Mouse (Mus musculus) limb, embryonic 15.5 days (tissue): Measurements from ENCODE around the gene Olfr522. TPM values are rescaled to one million over a fixed set of nuclear protein-coding genes. Genes with fewer than 3 reads are reported as not detected.
A peak's percentile ranks its signal among the peaks of the same experiment; 100 is the strongest.
"Not testable (repeated sequence)": the region's sequence is repeated elsewhere in the genome, so short reads cannot be mapped to it uniquely, and the experiment has no call there.

ENCODE experiments used
- ATAC-seq: fragments of 200-750 bp; cut with Nextera tagmentation; 2 replicates; pipeline ENCODE4 v1.8.0; 2017; ENCODE audit warnings: low read depth, moderate TSS enrichment; ENCODE audit not compliant: insufficient number of reproducible peaks, low FRiP score, low TSS enrichment
- H3K27ac ChIP-seq: fragments of 300-500 bp; sonication (generic); 2 replicates; pipeline ENCODE4 v1.5.1; 2015; ENCODE audit warnings: moderate library complexity, mild to moderate bottlenecking, inconsistent platforms
- H3K27me3 ChIP-seq: fragments of 300-500 bp; sonication (generic); 2 replicates; pipeline ENCODE4 v1.6.1; 2015; ENCODE audit warnings: inconsistent platforms
- H3K36me3 ChIP-seq: fragments of 300-500 bp; sonication (generic); 2 replicates; pipeline ENCODE4 v1.6.1; 2015; ENCODE audit warnings: inconsistent platforms
- H3K4me1 ChIP-seq: fragments of 300-500 bp; sonication (generic); 2 replicates; pipeline ENCODE4 v1.6.1; 2015; ENCODE audit warnings: inconsistent platforms
- H3K4me2 ChIP-seq: fragments of 300-500 bp; sonication (generic); 2 replicates; pipeline ENCODE4 v1.6.1; 2015; ENCODE audit warnings: mild to moderate bottlenecking, inconsistent platforms
- H3K4me3 ChIP-seq: fragments of 300-500 bp; sonication (generic); 2 replicates; pipeline ENCODE4 v1.5.1; 2015; ENCODE audit warnings: mild to moderate bottlenecking, inconsistent platforms
- H3K9ac ChIP-seq: fragments of 300-500 bp; sonication (generic); 2 replicates; pipeline ENCODE4 v1.6.1; 2015; ENCODE audit warnings: inconsistent platforms
- H3K9me3 ChIP-seq: fragments of 300-500 bp; sonication (generic); 2 replicates; pipeline ENCODE4 v1.6.1; 2016; ENCODE audit warnings: inconsistent platforms
- WGBS: fragments of 180-500 bp; shearing (Covaris S2); methylation state at CpG from one replicate; pipeline ENCODE4 v1.1.7; 2015; 5-methylcytosine and 5-hydroxymethylcytosine counted together
- polyA plus RNA-seq: library from polyadenylated mRNA; unstranded; fragments of >200 nt; fragmentation: Nextera tagmentation; extraction: Ambion mirVana; gene quantifications from 2 replicates; pipeline ENCODE4 v1.2.1, GENCODE M21; 2015

Gene Olfr522
- polyA plus RNA-seq, 1 experiment from 2014 or later = not detected

DNA sequence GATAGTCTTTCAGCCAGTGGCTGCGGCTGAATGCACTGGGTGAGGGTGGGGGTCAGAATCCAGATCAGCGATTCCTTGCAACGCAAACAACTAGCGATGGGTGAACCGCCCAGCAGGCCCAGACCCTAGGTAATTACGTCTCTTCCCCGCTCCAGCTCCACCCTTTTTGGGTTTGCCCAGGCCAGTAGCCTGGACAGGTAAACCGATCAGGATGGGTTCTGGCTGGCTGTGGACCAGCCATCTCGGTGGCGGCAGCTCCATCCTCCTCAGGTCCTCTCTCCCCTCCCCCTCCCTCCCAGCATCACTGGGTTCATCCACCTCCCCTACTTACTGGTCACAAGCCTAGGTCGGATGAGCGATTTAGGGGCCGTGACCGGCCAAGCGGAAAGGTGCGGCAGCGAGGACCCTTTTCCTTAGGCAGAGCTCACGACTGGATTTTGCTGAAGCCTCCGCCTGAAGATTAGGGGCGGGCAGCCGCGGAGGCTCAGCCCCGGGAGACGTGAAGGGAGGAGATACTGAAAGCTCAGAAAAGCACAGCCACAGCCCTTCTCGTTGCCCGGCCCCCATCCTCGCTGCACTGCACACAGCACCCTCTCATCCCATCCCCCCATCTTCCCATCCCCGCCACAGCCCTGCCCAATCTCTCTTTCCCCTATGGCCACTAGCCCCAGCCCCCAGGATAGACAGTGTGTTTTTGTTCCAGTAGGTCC is 10.2 kb downstream of the Olfr522 start, which contains the start of gene Sprn:
Gene Sprn (minus strand): TSS at position 660 of the 710 bp plus-strand sequence.
- H3K4me1 ChIP-seq = peaks cover 11% of the 10 kb centered on the region

DNA sequence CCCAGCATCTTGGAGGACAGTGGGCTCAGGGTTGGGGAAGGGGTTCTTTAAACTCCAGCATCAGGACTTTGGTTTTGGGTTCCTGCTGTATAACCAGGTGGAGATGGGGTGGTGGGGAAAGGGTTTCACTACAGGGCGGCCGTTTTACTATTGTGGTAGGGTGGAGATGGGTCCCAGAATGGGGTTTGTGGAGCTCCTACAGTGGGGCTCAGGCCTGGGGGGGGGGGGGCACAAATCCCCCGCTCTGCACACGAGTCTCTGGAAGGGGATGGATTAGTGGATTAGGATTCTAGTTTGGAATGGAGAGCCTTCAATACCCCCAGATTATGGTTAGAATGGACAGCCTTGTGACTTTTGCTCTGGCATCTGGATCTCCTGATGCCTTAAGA is 10.7 kb downstream of the Olfr522 start:
- Histone ChIP-seq H3K4me2 (peak overlapping the region; percentile 47; the same call in 1 of the 2 replicates), H3K27ac (no peak overlapping the region), H3K36me3 (peaks cover 8% of the 10 kb centered on the region; the same call in 1 of the 2 replicates), H3K9me3 (no peaks in the 10 kb centered on the region), H3K27me3 (peaks cover 53% of the 10 kb centered on the region), H3K4me1 (peaks cover 11% of the 10 kb centered on the region), H3K4me3 (no peak overlapping the region), H3K9ac (no peak overlapping the region)
- no peak for ATAC-seq
- 18% methylated on average over 3 of the region's 4 CpGs for WGBS

More for the DNA sequence above, 10.2 kb downstream of the Olfr522 start, which contains the start of gene Sprn:
- H3K27me3 ChIP-seq = peaks cover 54% of the 10 kb centered on the region
- peak within 1 kb of the TSS; percentile 34 for H3K4me2 ChIP-seq
- no peak within 1 kb of the TSS for H3K27ac ChIP-seq
- 3% methylated on average over 28 of the region's 28 CpGs for WGBS
- peaks cover 8% of the 10 kb centered on the region; the same call in 1 of the 2 replicates for H3K36me3 ChIP-seq
- H3K9me3 ChIP-seq = no peaks in the 10 kb centered on the region
- no peak for ATAC-seq
- H3K4me3 ChIP-seq = peak within 1 kb of the TSS; percentile 20; the same call in 1 of the 2 replicates
- 0 out of 2 replicates have a peak within 1 kb of the TSS, but pooled peaks have one; percentile 28 for H3K9ac ChIP-seq

DNA sequence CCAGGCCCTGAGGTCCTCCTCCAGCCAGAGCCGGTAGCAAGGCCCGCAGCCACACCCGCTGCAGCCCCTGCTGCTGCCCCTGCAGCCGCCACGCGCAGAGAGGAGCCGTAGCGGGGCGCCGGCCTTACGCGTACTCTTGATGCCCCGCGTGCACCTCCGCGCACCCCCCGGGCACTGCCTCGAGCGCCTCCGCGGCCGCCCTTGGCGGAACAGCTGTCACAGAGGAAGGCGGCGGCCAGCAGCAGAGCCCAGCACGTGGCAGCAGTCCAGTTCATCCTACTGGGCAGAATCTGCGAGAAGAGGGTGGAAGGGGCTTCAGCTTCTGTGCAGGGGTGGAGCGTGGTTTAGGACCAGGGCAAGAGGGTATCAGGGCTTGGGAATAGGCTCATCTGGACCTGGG is 11.2 kb downstream of the Olfr522 start:
- no peak for ATAC-seq
- Histone ChIP-seq H3K9me3 (no peaks in the 10 kb centered on the region), H3K4me1 (peaks cover 11% of the 10 kb centered on the region), H3K9ac (no peak overlapping the region), H3K4me3 (peak overlapping the region; percentile 22), H3K27me3 (peaks cover 51% of the 10 kb centered on the region), H3K36me3 (peaks cover 8% of the 10 kb centered on the region; the same call in 1 of the 2 replicates), H3K27ac (no peak overlapping the region), H3K4me2 (peak overlapping the region; percentile 47)
- WGBS = 4% methylated on average over 28 of the region's 28 CpGs

DNA sequence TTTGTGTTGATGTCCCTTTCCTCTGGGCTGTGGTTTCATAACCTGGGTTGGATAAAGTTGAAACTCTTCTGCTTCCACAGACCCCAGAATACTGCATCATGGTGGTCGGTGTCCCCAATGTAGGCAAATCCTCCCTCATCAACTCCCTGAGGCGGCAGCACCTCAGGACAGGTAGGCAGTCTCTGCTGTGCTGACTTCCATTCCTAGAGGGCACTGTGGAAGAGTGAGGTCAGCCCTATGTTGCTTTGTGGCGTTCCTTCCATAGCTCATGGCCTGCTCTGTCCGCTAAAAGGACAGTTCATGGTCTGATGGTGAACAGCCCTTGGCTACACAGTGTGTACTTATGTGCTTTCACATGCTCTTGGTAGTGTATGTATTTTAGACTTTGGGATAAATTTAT is 20.0 kb downstream of the Olfr522 start:
- H3K9me3 ChIP-seq = no peaks in the 10 kb centered on the region
- peaks cover 16% of the 10 kb centered on the region for H3K36me3 ChIP-seq
- no peak for ATAC-seq
- no peak overlapping the region for H3K4me2 ChIP-seq
- no peak overlapping the region for H3K27ac ChIP-seq
- no peaks in the 10 kb centered on the region for H3K27me3 ChIP-seq
- H3K4me1 ChIP-seq = no peaks in the 10 kb centered on the region
- no peak overlapping the region for H3K4me3 ChIP-seq
- H3K9ac ChIP-seq = no peak overlapping the region
- 87% methylated on average over 4 of the region's 4 CpGs for WGBS

DNA sequence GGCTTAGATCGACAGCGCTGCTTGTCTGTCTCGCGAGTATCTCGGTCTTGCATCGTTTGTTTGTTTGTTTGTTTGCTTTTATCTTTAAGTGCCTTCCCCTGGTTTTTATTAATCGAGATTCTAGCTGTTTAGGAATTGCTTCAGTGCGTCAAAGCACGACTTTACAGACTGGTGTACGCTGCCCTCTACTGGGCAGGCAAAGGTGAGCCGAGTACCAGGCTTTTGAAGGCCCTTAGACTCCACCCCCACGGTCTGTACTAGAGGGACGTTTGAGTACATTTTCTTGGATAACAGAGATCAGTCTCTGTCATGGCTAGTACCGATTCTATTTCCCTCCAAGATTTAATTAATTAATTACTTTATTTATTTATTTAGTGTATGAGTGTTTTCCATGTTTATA is 23.2 kb downstream of the Olfr522 start:
- Histone ChIP-seq H3K27me3 (no peaks in the 10 kb centered on the region), H3K36me3 (peaks cover 8% of the 10 kb centered on the region), H3K27ac (no peak overlapping the region), H3K4me2 (no peak overlapping the region), H3K9me3 (no peaks in the 10 kb centered on the region), H3K4me1 (peaks cover 6% of the 10 kb centered on the region), H3K4me3 (no peak overlapping the region), H3K9ac (no peak overlapping the region)
- WGBS = 5% methylated on average over 14 of the region's 14 CpGs
- no peak for ATAC-seq

DNA sequence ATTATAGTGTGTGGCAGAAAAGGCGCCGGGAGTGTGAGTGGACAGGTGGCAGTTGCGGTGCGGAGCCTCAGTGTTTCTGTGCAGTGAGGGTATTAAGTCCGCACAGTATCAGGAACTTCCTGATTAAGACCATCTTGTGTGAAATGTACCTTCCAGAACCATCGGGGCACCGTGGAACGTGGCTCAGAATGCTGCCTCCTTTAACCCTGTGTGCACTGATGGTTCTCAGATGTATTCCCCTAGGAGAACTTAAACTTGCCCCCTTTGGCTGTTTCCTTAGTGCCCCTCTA is 26.6 kb downstream of the Olfr522 start:
- H3K4me2 ChIP-seq = peak overlapping the region; percentile 90
- H3K4me1 ChIP-seq = peaks cover 6% of the 10 kb centered on the region
- peak overlapping the region; percentile 95 for H3K9ac ChIP-seq
- 0% methylated on average over 8 of the region's 8 CpGs for WGBS
- H3K36me3 ChIP-seq = peaks cover 17% of the 10 kb centered on the region
- peak overlapping the region; percentile 93 for H3K4me3 ChIP-seq
- ATAC-seq = no peak
- peak overlapping the region; percentile 83 for H3K27ac ChIP-seq
- H3K27me3 ChIP-seq = no peaks in the 10 kb centered on the region
- no peaks in the 10 kb centered on the region for H3K9me3 ChIP-seq

DNA sequence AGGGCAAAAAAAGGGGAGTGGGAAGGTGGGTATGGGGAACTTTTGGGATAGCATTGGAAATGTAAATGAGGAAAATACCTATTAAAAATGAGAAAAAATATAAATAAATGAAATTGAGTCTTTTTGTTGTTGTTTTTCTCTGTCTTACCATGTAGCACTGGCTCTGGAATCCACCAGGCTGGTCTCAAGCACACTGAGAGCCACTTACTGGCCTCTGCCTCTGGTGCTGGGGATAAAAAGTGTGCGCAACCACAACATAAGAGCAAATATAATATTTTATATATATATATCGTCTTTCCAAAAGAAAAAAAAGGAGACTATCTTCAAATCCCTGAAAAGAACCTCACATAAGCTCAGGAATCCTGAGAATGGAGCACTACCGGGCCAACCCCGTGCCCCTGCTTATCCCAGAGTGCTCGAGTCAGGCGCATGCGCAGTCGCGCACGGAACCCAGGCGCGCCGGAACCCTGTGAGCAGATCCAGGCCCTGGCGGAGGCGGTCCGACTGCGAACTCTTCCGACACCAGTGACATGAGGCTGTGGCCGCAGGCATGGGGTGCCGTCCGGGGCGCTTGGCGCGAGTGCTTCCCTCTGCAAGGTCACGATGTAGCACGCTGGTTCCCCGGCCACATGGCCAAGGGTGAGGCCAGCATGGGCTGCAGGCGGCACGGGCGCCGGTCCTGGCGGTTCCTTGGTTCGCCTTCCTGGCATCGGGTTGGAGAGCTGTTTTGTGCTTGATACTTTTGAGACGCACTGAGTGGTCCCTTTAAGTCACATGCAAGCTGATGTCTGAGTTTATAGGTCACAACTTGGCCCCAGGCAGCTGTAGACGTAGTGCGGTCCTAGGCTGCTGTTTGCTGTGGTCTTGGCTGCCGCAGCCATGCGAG is 27.2 kb downstream of the Olfr522 start, which contains the start of gene Mtg1:
Gene Mtg1 (plus strand): TSS at position 430 of the 886 bp plus-strand sequence.
- peak; percentile 93 for ATAC-seq
- 2% methylated on average over 39 of the region's 39 CpGs for WGBS
- H3K36me3 ChIP-seq = peaks cover 17% of the 10 kb centered on the region
- no peaks in the 10 kb centered on the region for H3K9me3 ChIP-seq
- peak within 1 kb of the TSS; percentile 93 for H3K4me3 ChIP-seq
- peaks cover 6% of the 10 kb centered on the region for H3K4me1 ChIP-seq
- no peaks in the 10 kb centered on the region for H3K27me3 ChIP-seq
- H3K9ac ChIP-seq = peak within 1 kb of the TSS; percentile 95
- peak within 1 kb of the TSS; percentile 90 for H3K4me2 ChIP-seq
- H3K27ac ChIP-seq = peak within 1 kb of the TSS; percentile 83

DNA sequence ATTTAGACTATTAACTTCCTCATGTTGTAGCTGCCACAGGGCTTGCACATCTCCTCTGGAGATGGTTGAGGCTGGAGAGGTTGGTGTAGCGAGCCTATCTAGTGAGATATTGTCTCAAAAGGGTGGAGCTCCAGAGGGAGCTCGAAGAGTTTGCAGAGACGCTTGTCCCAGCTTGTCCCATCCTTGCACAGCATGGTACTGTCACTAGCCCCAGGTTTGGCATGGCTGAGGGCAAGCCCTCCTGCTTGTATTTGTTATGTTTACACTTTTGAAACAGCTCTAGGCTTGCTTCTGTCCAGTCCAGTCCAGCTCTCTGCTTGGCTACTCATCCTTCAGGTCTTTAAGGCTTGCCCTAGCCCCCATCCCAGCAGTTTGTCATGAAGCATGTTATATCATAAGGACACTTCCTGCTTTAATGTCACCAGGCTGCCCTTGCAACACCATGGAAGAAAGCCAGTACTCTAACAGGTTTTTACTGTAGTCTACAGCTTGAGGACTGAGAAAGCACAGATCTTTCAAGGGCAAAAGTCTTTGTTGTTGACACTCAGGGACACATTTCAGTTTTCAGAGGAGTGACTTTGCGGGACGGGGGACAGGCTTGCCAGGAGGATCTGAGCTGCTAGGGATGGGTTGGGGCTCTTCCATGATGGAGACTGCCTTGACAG is 29.3 kb downstream of the Olfr522 start:
- Histone ChIP-seq H3K9me3 (no peaks in the 10 kb centered on the region), H3K4me1 (peaks cover 6% of the 10 kb centered on the region), H3K9ac (no peak overlapping the region), H3K27ac (no peak overlapping the region), H3K4me3 (no peak overlapping the region), H3K36me3 (peaks cover 32% of the 10 kb centered on the region), H3K27me3 (no peaks in the 10 kb centered on the region), H3K4me2 (no peak overlapping the region)
- 86% methylated on average over 5 of the region's 5 CpGs for WGBS
- ATAC-seq = no peak

DNA sequence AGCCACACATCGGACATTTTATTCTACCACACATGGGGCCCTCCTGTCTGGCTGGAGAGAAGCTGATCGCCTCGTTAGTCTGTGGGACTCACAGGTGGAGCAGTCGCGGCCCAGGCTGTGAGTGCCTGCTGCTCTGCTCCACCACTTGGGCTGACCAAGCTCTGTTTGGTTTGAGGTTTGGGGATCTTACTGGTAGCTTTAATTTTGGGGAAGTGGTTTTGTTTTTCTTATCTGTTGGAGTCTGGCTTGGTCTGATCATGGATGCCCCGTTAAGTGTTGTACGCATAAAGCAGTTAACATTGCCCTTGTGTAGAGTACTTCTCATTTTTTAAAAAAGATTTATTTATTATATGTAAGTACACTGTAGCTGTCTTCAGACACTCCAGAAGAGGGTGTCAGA is 30.5 kb downstream of the Olfr522 start:
- not testable (repeated sequence) for H3K4me2 ChIP-seq, H3K4me1 ChIP-seq, H3K4me3 ChIP-seq, ATAC-seq, H3K9ac ChIP-seq, H3K9me3 ChIP-seq, H3K27ac ChIP-seq, H3K27me3 ChIP-seq
- peaks cover 43% of the 10 kb centered on the region for H3K36me3 ChIP-seq
- 88% methylated on average over 7 of the region's 7 CpGs for WGBS

DNA sequence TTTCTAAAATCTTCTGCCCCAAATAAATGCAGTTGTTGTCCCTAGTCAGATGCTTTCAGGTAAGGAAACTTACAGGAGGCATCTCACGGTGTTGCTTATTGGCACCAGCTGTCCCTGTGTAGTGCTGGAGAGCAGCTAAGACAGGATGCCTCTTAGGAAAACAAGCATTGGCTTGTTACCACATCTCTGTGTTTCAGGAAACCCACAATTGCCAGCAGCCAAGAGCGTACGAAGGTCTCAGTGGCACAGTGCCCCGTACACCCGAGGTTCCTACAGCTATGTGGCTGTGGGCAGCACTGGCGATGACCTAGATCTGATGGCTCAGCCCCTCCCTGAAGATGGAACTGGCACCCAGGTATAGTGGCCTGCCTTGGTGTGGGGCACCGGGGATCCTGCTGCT is 32.4 kb downstream of the Olfr522 start:
- not testable (repeated sequence) for H3K27me3 ChIP-seq, H3K27ac ChIP-seq, H3K4me1 ChIP-seq, ATAC-seq, H3K9ac ChIP-seq, H3K4me2 ChIP-seq, H3K4me3 ChIP-seq, H3K9me3 ChIP-seq
- 95% methylated on average over 7 of the region's 7 CpGs for WGBS
- peaks cover 43% of the 10 kb centered on the region for H3K36me3 ChIP-seq

DNA sequence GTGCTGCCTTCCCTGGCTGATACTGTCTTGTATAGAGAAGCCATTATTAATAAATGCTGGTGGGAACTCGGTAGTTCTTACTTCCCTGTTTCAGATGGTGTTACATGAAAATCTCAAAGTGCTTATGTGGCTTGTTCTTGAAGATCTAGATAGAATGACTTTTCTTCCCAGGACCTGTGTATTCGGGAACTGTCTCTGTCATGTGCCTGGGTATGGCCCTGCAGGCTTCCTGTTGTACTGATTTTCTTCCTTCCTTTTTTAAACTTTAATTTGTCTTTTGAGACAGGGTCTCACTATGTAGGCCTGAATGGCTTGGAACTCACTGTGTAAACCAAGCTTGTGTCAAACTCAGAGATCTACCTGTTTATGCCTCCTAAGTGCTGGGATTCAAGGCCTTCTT is 36.7 kb downstream of the Olfr522 start:
- H3K4me2 ChIP-seq = no peak overlapping the region
- no peaks in the 10 kb centered on the region for H3K27me3 ChIP-seq
- no peak overlapping the region for H3K9ac ChIP-seq
- H3K27ac ChIP-seq = no peak overlapping the region
- WGBS = 86% methylated on average over 2 of the region's 2 CpGs
- ATAC-seq = no peak
- H3K4me1 ChIP-seq = peaks cover 15% of the 10 kb centered on the region
- H3K36me3 ChIP-seq = peaks cover 26% of the 10 kb centered on the region
- no peak overlapping the region for H3K4me3 ChIP-seq
- H3K9me3 ChIP-seq = no peaks in the 10 kb centered on the region
